Mouse (Mus musculus): ENCODE measurements around the gene Abhd15. TPM values are rescaled to one million over a fixed set of nuclear protein-coding genes. Genes with fewer than 3 reads are reported as not detected.

The Abhd15 gene
- polyA plus RNA-seq, 1 experiment from 2014 or later, result 3.0 TPM

DNA sequence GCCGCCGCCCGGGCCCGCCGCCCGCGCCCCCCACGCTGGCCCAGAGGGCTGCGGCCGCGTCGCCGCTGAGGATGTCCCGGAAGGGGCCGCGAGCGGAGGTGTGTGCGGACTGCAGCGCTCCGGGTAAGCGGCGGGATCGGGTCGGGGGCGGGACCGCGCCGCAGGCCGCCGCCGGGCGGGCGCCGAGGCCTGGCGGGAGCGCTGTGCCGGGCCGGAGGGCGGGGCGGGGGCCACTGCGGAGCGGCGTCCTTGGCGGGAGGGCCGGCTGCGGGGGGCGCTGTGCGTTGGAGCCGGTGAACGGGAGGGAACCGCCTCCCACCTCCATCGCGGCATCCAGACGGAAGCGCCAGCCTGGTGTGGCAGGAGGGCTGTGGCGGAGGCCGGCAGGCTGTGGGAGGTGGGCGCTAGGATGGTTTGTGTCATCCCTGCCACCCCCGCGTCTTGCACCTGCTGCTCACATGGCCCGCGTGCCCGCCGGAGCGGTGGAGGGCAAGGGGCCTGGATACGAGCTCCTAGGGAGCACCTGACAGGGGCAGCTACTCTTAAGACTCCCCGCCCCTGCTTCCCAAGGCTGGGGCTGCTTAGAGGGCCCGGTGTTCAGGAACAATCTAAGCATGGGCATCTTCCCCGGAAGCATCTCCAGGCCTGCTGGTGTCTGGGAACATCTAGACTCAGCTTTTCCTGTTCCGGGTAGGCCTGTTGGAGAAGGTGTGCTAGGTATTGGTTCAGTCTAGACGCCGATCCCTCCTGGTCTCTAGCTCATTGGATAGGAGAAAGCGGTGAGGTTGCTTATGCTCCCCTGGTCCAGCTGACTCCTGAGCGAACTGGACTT lies 21.2 kb upstream of the Abhd15 start, which contains the start of gene Git1:
Gene Git1, plus strand, starts transcription at position 51 of the 832 bp plus-strand sequence.
- TF ChIP-seq CTCF (IDR thresholded peaks at IDR 0.05; ENCODE audit: low read depth), result no peak
- DNase-seq (peak; percentile 48), ATAC-seq (ENCODE audit: insufficient read depth) (no peak)
- Histone ChIP-seq H3K27ac (ENCODE audit: low read depth) (peak within 1 kb of the TSS; percentile 97), H3K27me3 (ENCODE audit: insufficient read depth, low read length) (no peaks in the 10 kb centered on the region), H3K9me3 (ENCODE audit: low read depth, low read length) (no peaks in the 10 kb centered on the region), H3K9ac (peak within 1 kb of the TSS; percentile 93), H3K4me3 (ENCODE audit: low read depth, low read length) (peak within 1 kb of the TSS; percentile 67), H3K4me2 (peak within 1 kb of the TSS; percentile 90), H3K36me3 (ENCODE audit: insufficient read depth) (0 out of 2 replicates have a peak, but pooled peaks cover 3% of the 10 kb centered on the region), H3K4me1 (ENCODE audit: insufficient read depth) (peaks cover 19% of the 10 kb centered on the region)
- WGBS, result under 1% methylated on average over 67 of the region's 74 CpGs

DNA sequence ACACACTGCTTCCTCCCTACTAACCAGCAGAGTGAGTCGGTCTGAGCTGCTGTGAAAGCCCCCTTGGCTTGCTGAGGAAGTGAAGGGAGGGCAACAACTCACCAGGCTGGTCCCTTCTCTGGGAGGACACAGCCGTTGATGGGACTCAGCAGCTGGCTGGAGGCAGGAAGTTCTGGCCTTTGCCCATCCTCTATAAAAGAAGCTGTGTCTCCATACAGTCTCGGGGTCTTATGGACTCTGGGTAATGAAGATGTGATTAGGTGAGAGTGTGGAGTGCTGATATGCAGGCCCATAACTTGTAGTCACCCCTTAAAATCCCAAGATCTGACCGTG lies 20.6 kb upstream of the Abhd15 start:
- TF ChIP-seq CTCF (IDR thresholded peaks at IDR 0.05; ENCODE audit: low read depth), result no peak
- ATAC-seq (ENCODE audit: insufficient read depth) (no peak), DNase-seq (no peak)
- Histone ChIP-seq H3K27me3 (ENCODE audit: insufficient read depth, low read length) (no peaks in the 10 kb centered on the region), H3K4me1 (ENCODE audit: insufficient read depth) (peaks cover 17% of the 10 kb centered on the region), H3K36me3 (ENCODE audit: insufficient read depth) (peaks cover 8% of the 10 kb centered on the region; the same call in 1 of the 2 replicates), H3K27ac (ENCODE audit: low read depth) (peak overlapping the region; percentile 97; the same call in 1 of the 2 replicates), H3K9me3 (ENCODE audit: low read depth, low read length) (no peaks in the 10 kb centered on the region), H3K9ac (peak overlapping the region; percentile 93), H3K4me2 (peak overlapping the region; percentile 90), H3K4me3 (ENCODE audit: low read depth, low read length) (peak overlapping the region; percentile 67)
- 16% methylated on average over 4 of the region's 4 CpGs for WGBS

DNA sequence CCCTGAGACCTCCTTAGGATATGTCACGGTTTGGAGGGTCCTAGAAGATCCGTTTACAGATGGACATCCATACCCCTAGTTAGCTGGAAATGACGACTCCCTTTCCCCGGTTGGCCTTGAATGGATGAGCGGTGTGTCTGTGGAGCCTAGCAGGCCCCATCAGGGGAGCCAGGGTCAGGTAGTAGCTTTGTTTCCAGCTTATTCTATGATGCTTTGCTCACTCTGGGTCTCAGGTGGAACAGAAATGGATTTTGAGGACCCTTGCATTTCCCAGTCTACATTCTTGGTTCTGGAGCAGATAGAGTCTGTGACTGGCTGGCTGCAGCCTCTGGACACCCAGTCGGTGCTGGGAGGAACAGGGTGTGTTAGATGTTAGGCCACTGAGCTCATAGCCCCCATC lies 20.1 kb upstream of the Abhd15 start:
- no peak overlapping the region for H3K27ac ChIP-seq (ENCODE audit: low read depth)
- H3K4me3 ChIP-seq (ENCODE audit: low read depth, low read length), result peak overlapping the region; percentile 67; the same call in 1 of the 2 replicates
- DNase-seq (no peak), ATAC-seq (ENCODE audit: insufficient read depth) (no peak)
- WGBS, result 65% methylated on average over 6 of the region's 6 CpGs
- H3K36me3 ChIP-seq (ENCODE audit: insufficient read depth), result peaks cover 13% of the 10 kb centered on the region; the same call in 1 of the 2 replicates
- peaks cover 17% of the 10 kb centered on the region for H3K4me1 ChIP-seq (ENCODE audit: insufficient read depth)
- TF ChIP-seq CTCF (IDR thresholded peaks at IDR 0.05; ENCODE audit: low read depth), result no peak
- peak overlapping the region; percentile 93 for H3K9ac ChIP-seq
- no peaks in the 10 kb centered on the region for H3K27me3 ChIP-seq (ENCODE audit: insufficient read depth, low read length)
- H3K9me3 ChIP-seq (ENCODE audit: low read depth, low read length), result no peaks in the 10 kb centered on the region
- H3K4me2 ChIP-seq, result peak overlapping the region; percentile 90

DNA sequence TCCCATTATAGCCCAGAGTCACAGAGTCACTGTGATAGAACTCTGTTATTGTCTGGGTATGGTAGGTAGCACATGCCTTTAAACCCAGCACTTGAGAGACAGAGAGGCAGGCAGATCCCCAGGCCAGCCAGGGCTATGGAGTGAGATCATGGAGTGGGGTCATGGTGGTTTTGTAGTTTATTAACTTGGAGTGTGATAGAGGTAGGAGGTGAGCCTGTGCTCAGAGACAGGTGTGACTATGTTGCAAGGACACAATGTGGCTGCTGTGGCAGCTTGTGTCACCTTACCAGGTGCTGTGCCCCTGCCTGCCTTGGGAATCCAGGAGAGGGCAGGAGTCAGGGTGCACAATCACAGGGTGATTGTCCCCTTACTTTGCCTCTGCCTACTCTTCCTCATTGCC lies 19.4 kb upstream of the Abhd15 start:
- DNase-seq (no peak), ATAC-seq (ENCODE audit: insufficient read depth) (no peak)
- TF ChIP-seq CTCF (IDR thresholded peaks at IDR 0.05; ENCODE audit: low read depth), result no peak
- Histone ChIP-seq H3K36me3 (ENCODE audit: insufficient read depth) (peaks cover 20% of the 10 kb centered on the region), H3K4me3 (ENCODE audit: low read depth, low read length) (no peak overlapping the region), H3K27me3 (ENCODE audit: insufficient read depth, low read length) (no peaks in the 10 kb centered on the region), H3K4me2 (peak overlapping the region; percentile 90; the same call in 1 of the 2 replicates), H3K27ac (ENCODE audit: low read depth) (no peak overlapping the region), H3K9ac (no peak overlapping the region), H3K9me3 (ENCODE audit: low read depth, low read length) (no peaks in the 10 kb centered on the region), H3K4me1 (ENCODE audit: insufficient read depth) (peaks cover 17% of the 10 kb centered on the region)

DNA sequence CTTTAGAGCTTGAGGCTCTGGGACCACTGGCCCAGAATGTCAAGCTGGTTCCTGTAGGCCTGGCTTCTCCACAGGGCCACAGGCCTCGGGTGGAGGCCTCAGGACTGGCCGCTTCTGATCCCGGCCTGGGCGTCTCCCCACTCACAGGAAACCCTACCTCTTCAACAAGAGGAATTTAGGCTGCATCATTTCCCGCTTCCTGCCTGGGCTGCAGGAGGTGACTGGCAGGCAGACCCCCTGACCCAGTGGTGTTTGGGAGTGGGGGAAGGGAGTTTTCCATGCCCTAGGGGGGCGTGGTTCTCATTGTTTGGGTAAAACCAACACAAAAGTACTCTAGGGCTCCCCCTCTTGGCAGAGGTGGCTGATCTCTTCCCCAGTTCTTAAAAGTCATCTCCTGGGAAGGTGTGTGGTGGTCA lies 17.6 kb upstream of the Abhd15 start:
- Histone ChIP-seq H3K27me3 (ENCODE audit: insufficient read depth, low read length) (no peaks in the 10 kb centered on the region), H3K4me2 (peak overlapping the region; percentile 36; the same call in 1 of the 2 replicates), H3K9ac (0 out of 2 replicates have a peak overlapping the region, but pooled peaks have one; percentile 4), H3K27ac (ENCODE audit: low read depth) (peak overlapping the region; percentile 91), H3K4me3 (ENCODE audit: low read depth, low read length) (no peak overlapping the region), H3K36me3 (ENCODE audit: insufficient read depth) (peaks cover 35% of the 10 kb centered on the region), H3K9me3 (ENCODE audit: low read depth, low read length) (no peaks in the 10 kb centered on the region), H3K4me1 (ENCODE audit: insufficient read depth) (peaks cover 12% of the 10 kb centered on the region)
- peak; percentile 52 for TF ChIP-seq CTCF (IDR thresholded peaks at IDR 0.05; ENCODE audit: low read depth)
- ATAC-seq (ENCODE audit: insufficient read depth) (no peak), DNase-seq (peak; percentile 92)
- 21% methylated on average over 6 of the region's 6 CpGs for WGBS

DNA sequence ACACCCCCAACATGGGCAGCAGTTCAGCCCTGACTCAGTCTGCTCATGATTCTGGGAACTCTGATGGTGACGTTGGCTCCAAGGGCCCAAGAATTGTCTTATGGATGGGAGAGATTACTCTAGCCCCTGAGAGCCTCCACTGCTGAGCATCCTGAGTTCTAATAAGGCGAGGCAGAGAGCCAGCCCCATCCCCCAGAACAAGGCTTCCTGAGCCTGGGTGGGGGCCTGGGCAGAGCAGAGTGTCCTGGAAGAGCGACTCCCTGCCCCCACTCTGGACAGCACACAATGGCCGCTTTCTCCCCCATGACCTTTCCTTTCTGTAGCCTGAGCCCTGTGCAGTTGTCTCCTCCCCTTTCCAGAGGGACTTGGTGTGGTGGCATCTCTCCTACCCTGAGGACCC lies 17.1 kb upstream of the Abhd15 start:
- peak overlapping the region; percentile 91 for H3K27ac ChIP-seq (ENCODE audit: low read depth)
- H3K4me3 ChIP-seq (ENCODE audit: low read depth, low read length), result no peak overlapping the region
- H3K9me3 ChIP-seq (ENCODE audit: low read depth, low read length), result no peaks in the 10 kb centered on the region
- no peak for DNase-seq
- H3K4me1 ChIP-seq (ENCODE audit: insufficient read depth), result peaks cover 12% of the 10 kb centered on the region
- H3K4me2 ChIP-seq, result peak overlapping the region; percentile 36; the same call in 1 of the 2 replicates
- TF ChIP-seq CTCF (IDR thresholded peaks at IDR 0.05; ENCODE audit: low read depth), result no peak
- H3K36me3 ChIP-seq (ENCODE audit: insufficient read depth), result peaks cover 40% of the 10 kb centered on the region
- no peak for ATAC-seq (ENCODE audit: insufficient read depth)
- no peaks in the 10 kb centered on the region for H3K27me3 ChIP-seq (ENCODE audit: insufficient read depth, low read length)
- WGBS, result 50% methylated on average over 4 of the region's 4 CpGs
- H3K9ac ChIP-seq, result peak overlapping the region; percentile 14; the same call in 1 of the 2 replicates

Data from lung, embryonic 14.5 days (tissue).